Mouse (Mus musculus) liver, embryonic 13.5 days (tissue): ENCODE measurements around the gene Tnks1bp1. TPM values are rescaled to one million over a fixed set of nuclear protein-coding genes. Genes with fewer than 3 reads are reported as not detected.

ENCODE experiments used
- ATAC-seq: fragments of 200-750 bp; cut with Nextera tagmentation; 2 replicates; pipeline ENCODE4 v1.8.0; 2017; ENCODE audit warnings: low read depth, mild to moderate bottlenecking, moderate number of reproducible peaks, moderate library complexity
- DNase-seq: peaks from one replicate; pipeline ENCODE4 v3.0.0; 2022
- H3K27ac ChIP-seq: fragments of 300-500 bp; sonication (generic); 2 replicates; pipeline ENCODE4 v1.5.1; 2015; ENCODE audit warnings: moderate library complexity, mild to moderate bottlenecking, inconsistent platforms
- H3K27me3 ChIP-seq: fragments of 300-500 bp; sonication (generic); 2 replicates; pipeline ENCODE4 v1.6.1; 2015; ENCODE audit warnings: mild to moderate bottlenecking, inconsistent platforms
- H3K36me3 ChIP-seq: fragments of 300-500 bp; sonication (generic); 2 replicates; pipeline ENCODE4 v1.6.1; 2015; ENCODE audit warnings: mild to moderate bottlenecking, inconsistent platforms
- H3K4me1 ChIP-seq: fragments of 300-500 bp; sonication (generic); replicated peaks from 2 replicates; pipeline ENCODE4 v1.6.1; 2015; ENCODE audit warnings: inconsistent platforms
- H3K4me2 ChIP-seq: fragments of 300-500 bp; sonication (generic); 2 replicates; pipeline ENCODE4 v1.6.1; 2015; ENCODE audit warnings: inconsistent platforms, mild to moderate bottlenecking, moderate library complexity
- H3K4me3 ChIP-seq: fragments of 300-500 bp; sonication (generic); replicated peaks from 2 replicates; pipeline ENCODE4 v1.5.1; 2015; ENCODE audit warnings: mild to moderate bottlenecking, inconsistent platforms
- H3K9ac ChIP-seq: fragments of 300-500 bp; sonication (generic); 2 replicates; pipeline ENCODE4 v1.6.1; 2015; ENCODE audit warnings: mild to moderate bottlenecking, inconsistent platforms
- H3K9me3 ChIP-seq: fragments of 300-500 bp; sonication (generic); replicated peaks from 2 replicates; pipeline ENCODE4 v1.6.1; 2016; ENCODE audit warnings: inconsistent platforms
- WGBS: fragments of 180-500 bp; shearing (Covaris S2); methylation state at CpG from one replicate; pipeline ENCODE4 v1.1.7; 2015; ENCODE audit not compliant: insufficient replicate concordance; 5-methylcytosine and 5-hydroxymethylcytosine counted together
- polyA plus RNA-seq: library from polyadenylated mRNA; unstranded; fragments of >200 nt; fragmentation: Nextera tagmentation; extraction: Ambion mirVana; gene quantifications from 2 replicates; pipeline ENCODE4 v1.2.1, GENCODE M21; 2015

Gene Tnks1bp1
- polyA plus RNA-seq, 1 experiment from 2014 or later = 3.4 TPM

DNA sequence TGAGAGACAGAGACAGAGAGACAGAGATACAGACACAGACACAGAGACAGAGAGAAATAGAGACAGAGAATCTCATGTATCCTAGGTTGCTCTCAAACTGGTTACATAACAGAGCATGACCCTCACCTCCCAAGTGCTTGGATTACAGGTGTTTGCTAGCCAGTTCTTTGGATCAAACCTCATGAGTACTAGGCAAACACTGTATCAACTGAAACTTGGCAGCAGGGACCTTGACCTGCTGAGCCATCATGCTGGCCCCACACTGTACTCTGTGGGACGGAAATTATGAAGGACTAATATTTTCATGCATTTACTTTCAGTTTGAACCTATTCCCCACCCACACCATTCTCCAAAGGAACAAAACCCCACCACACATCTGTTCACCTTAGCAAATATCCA is 45.6 kb downstream of the Tnks1bp1 start:
- no peak overlapping the region for H3K4me2 ChIP-seq
- DNase-seq (no peak), ATAC-seq (peak; percentile 66)
- H3K27ac ChIP-seq = no peak overlapping the region
- no peaks in the 10 kb centered on the region for H3K36me3 ChIP-seq
- H3K9ac ChIP-seq = no peak overlapping the region
- no peaks in the 10 kb centered on the region for H3K4me1 ChIP-seq
- H3K4me3 ChIP-seq = no peak overlapping the region
- no peaks in the 10 kb centered on the region for H3K27me3 ChIP-seq
- WGBS = 58% methylated on average over 1 of the region's 1 CpGs
- no peaks in the 10 kb centered on the region for H3K9me3 ChIP-seq

- DNase-seq = no peak
- H3K9me3 ChIP-seq = no peaks in the 10 kb centered on the region
- no peak overlapping the region for H3K9ac ChIP-seq
- no peaks in the 10 kb centered on the region for H3K36me3 ChIP-seq
- WGBS = 62% methylated on average over 5 of the region's 5 CpGs
- H3K27me3 ChIP-seq = no peaks in the 10 kb centered on the region
- no peak overlapping the region for H3K4me2 ChIP-seq
- H3K27ac ChIP-seq = peak overlapping the region; percentile 51
- ATAC-seq = peak; percentile 66
- H3K4me1 ChIP-seq = no peaks in the 10 kb centered on the region
- H3K4me3 ChIP-seq = no peak overlapping the region
Measured at GRCm38 (mm10) chr2:85095906-85096305, 48.1 kb downstream of the Tnks1bp1 start.

- Histone ChIP-seq H3K36me3 (no peaks in the 10 kb centered on the region), H3K4me2 (no peak overlapping the region), H3K4me1 (no peaks in the 10 kb centered on the region), H3K4me3 (no peak overlapping the region), H3K9me3 (no peaks in the 10 kb centered on the region), H3K9ac (no peak overlapping the region), H3K27me3 (no peaks in the 10 kb centered on the region), H3K27ac (no peak overlapping the region)
- WGBS = 61% methylated on average over 2 of the region's 2 CpGs
- DNase-seq (no peak), ATAC-seq (no peak)
Measured at GRCm38 (mm10) chr2:85098014-85098413, 50.2 kb downstream of the Tnks1bp1 start.

- H3K27ac ChIP-seq = no peak overlapping the region
- no peaks in the 10 kb centered on the region for H3K27me3 ChIP-seq
- H3K4me2 ChIP-seq = no peak overlapping the region
- H3K9ac ChIP-seq = no peak overlapping the region
- DNase-seq (no peak), ATAC-seq (no peak)
- WGBS = 46% methylated on average over 7 of the region's 7 CpGs
- H3K36me3 ChIP-seq = no peaks in the 10 kb centered on the region
- H3K4me3 ChIP-seq = no peak overlapping the region
- no peaks in the 10 kb centered on the region for H3K9me3 ChIP-seq
- no peaks in the 10 kb centered on the region for H3K4me1 ChIP-seq
Measured at GRCm38 (mm10) chr2:85098824-85099511, 51.1 kb downstream of the Tnks1bp1 start.

GRCm38 (mm10) chr2:85103201-85103600 is 55.4 kb downstream of the Tnks1bp1 start:
- Histone ChIP-seq H3K9ac (no peak overlapping the region), H3K27me3 (no peaks in the 10 kb centered on the region), H3K27ac (no peak overlapping the region), H3K4me3 (no peak overlapping the region), H3K36me3 (no peaks in the 10 kb centered on the region), H3K9me3 (no peaks in the 10 kb centered on the region), H3K4me1 (no peaks in the 10 kb centered on the region), H3K4me2 (no peak overlapping the region)
- ATAC-seq (no peak), DNase-seq (no peak)
- WGBS = 66% methylated on average over 8 of the region's 8 CpGs

- no peak overlapping the region for H3K27ac ChIP-seq
- ATAC-seq (no peak), DNase-seq (no peak)
- no peaks in the 10 kb centered on the region for H3K36me3 ChIP-seq
- H3K4me2 ChIP-seq = no peak overlapping the region
- H3K4me1 ChIP-seq = no peaks in the 10 kb centered on the region
- H3K27me3 ChIP-seq = no peaks in the 10 kb centered on the region
- 45% methylated on average over 11 of the region's 11 CpGs for WGBS
- H3K9me3 ChIP-seq = no peaks in the 10 kb centered on the region
- no peak overlapping the region for H3K4me3 ChIP-seq
- H3K9ac ChIP-seq = no peak overlapping the region
Measured at GRCm38 (mm10) chr2:85105426-85106013, 57.7 kb downstream of the Tnks1bp1 start.

GRCm38 (mm10) chr2:85106068-85106790 is 58.4 kb downstream of the Tnks1bp1 start:
- Histone ChIP-seq H3K27ac (no peak overlapping the region), H3K27me3 (no peaks in the 10 kb centered on the region)

GRCm38 (mm10) chr2:85106941-85107340 is 59.1 kb downstream of the Tnks1bp1 start:
- 47% methylated on average over 4 of the region's 4 CpGs for WGBS
- Histone ChIP-seq H3K36me3 (no peaks in the 10 kb centered on the region), H3K27me3 (no peaks in the 10 kb centered on the region), H3K27ac (no peak overlapping the region), H3K4me3 (no peak overlapping the region), H3K4me1 (no peaks in the 10 kb centered on the region), H3K9me3 (no peaks in the 10 kb centered on the region), H3K9ac (no peak overlapping the region), H3K4me2 (no peak overlapping the region)
- ATAC-seq (no peak), DNase-seq (no peak)

More at GRCm38 (mm10) chr2:85106068-85106790, 58.4 kb downstream of the Tnks1bp1 start:
- no peak for ATAC-seq
- DNase-seq = no peak
- no peak overlapping the region for H3K9ac ChIP-seq
- no peaks in the 10 kb centered on the region for H3K36me3 ChIP-seq
- no peaks in the 10 kb centered on the region for H3K9me3 ChIP-seq
- no peak overlapping the region for H3K4me2 ChIP-seq
- H3K4me3 ChIP-seq = no peak overlapping the region
- no peaks in the 10 kb centered on the region for H3K4me1 ChIP-seq
- 50% methylated on average over 7 of the region's 7 CpGs for WGBS

GRCm38 (mm10) chr2:85110288-85110875 is 62.6 kb downstream of the Tnks1bp1 start:
- no peaks in the 10 kb centered on the region for H3K9me3 ChIP-seq
- no peak overlapping the region for H3K4me3 ChIP-seq
- no peaks in the 10 kb centered on the region for H3K4me1 ChIP-seq
- DNase-seq (no peak), ATAC-seq (no peak)
- H3K4me2 ChIP-seq = no peak overlapping the region
- H3K27ac ChIP-seq = no peak overlapping the region
- H3K36me3 ChIP-seq = no peaks in the 10 kb centered on the region
- H3K9ac ChIP-seq = no peak overlapping the region
- H3K27me3 ChIP-seq = no peaks in the 10 kb centered on the region
- WGBS = 64% methylated on average over 9 of the region's 9 CpGs
